Mouse (Mus musculus) neural tube, embryonic 15.5 days (tissue): ENCODE measurements around the gene Prdm13. TPM values are rescaled to one million over a fixed set of nuclear protein-coding genes. Genes with fewer than 3 reads are reported as not detected.

Experiments
- ATAC-seq: fragments of 200-750 bp; cut with Nextera tagmentation; 2 replicates; pipeline ENCODE4 v1.8.0; 2017; ENCODE audit warnings: mild to moderate bottlenecking, moderate TSS enrichment, moderate library complexity; ENCODE audit not compliant: low FRiP score
- H3K27ac ChIP-seq: fragments of 300-500 bp; sonication (generic); replicated peaks from 2 replicates; pipeline ENCODE4 v1.5.1; 2015; ENCODE audit warnings: mild to moderate bottlenecking, inconsistent platforms
- H3K27me3 ChIP-seq: fragments of 300-500 bp; sonication (generic); replicated peaks from 2 replicates; pipeline ENCODE4 v1.6.1; 2015; ENCODE audit warnings: inconsistent platforms
- H3K36me3 ChIP-seq: fragments of 300-500 bp; sonication (generic); 2 replicates; pipeline ENCODE4 v1.6.1; 2015; ENCODE audit warnings: inconsistent platforms
- H3K4me1 ChIP-seq: fragments of 300-500 bp; sonication (generic); 2 replicates; pipeline ENCODE4 v1.6.1; 2015; ENCODE audit warnings: inconsistent platforms
- H3K4me2 ChIP-seq: fragments of 300-500 bp; sonication (generic); 2 replicates; pipeline ENCODE4 v1.6.1; 2015; ENCODE audit warnings: inconsistent platforms, mild to moderate bottlenecking, moderate library complexity
- H3K4me3 ChIP-seq: fragments of 300-500 bp; sonication (generic); replicated peaks from 2 replicates; pipeline ENCODE4 v1.5.1; 2015; ENCODE audit warnings: mild to moderate bottlenecking, inconsistent platforms
- H3K9ac ChIP-seq: fragments of 300-500 bp; sonication (generic); replicated peaks from 2 replicates; pipeline ENCODE4 v1.6.1; 2015; ENCODE audit warnings: mild to moderate bottlenecking, inconsistent platforms
- H3K9me3 ChIP-seq: fragments of 300-500 bp; sonication (generic); replicated peaks from 2 replicates; pipeline ENCODE4 v1.6.1; 2016; ENCODE audit warnings: inconsistent platforms
- WGBS: fragments of 180-500 bp; shearing (Covaris S2); methylation state at CpG from one replicate; pipeline ENCODE4 v1.1.7; 2015; ENCODE audit warnings: mixed read lengths; 5-methylcytosine and 5-hydroxymethylcytosine counted together
- polyA plus RNA-seq: library from polyadenylated mRNA; unstranded; fragments of >200 nt; fragmentation: Nextera tagmentation; extraction: Ambion mirVana; gene quantifications from 2 replicates; pipeline ENCODE4 v1.2.1, GENCODE M21; 2015

The Prdm13 gene
- polyA plus RNA-seq, 1 experiment from 2014 or later, result 0.24 TPM

DNA sequence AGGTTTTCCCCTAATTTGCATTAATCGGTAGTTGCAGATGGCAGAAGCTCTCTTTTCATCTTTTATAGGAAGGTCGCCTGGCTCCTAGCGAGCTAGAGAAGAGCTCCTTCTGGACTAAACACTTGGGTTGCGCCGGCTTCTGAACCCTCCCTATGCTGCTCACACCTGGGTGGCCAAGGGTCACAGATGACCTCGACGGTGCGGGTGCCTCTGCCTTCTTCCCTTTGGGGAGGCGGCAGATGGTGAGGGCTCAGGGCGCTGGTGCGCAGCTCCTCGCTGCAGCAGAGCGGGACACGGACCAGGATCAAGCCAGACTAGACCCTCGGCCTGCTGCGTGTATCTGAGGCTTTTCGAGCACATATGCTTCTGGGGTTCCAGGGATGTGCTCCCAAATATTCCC, 11.7 kb downstream of the Prdm13 start:
- H3K4me3 ChIP-seq, result no peak overlapping the region
- H3K4me1 ChIP-seq, result peaks cover 15% of the 10 kb centered on the region
- ATAC-seq, result no peak
- WGBS, result 2% methylated on average over 17 of the region's 17 CpGs
- no peak overlapping the region for H3K27ac ChIP-seq
- no peak overlapping the region for H3K9ac ChIP-seq
- H3K9me3 ChIP-seq, result no peaks in the 10 kb centered on the region
- peaks cover 67% of the 10 kb centered on the region for H3K27me3 ChIP-seq
- H3K4me2 ChIP-seq, result no peak overlapping the region
- H3K36me3 ChIP-seq, result no peaks in the 10 kb centered on the region

DNA sequence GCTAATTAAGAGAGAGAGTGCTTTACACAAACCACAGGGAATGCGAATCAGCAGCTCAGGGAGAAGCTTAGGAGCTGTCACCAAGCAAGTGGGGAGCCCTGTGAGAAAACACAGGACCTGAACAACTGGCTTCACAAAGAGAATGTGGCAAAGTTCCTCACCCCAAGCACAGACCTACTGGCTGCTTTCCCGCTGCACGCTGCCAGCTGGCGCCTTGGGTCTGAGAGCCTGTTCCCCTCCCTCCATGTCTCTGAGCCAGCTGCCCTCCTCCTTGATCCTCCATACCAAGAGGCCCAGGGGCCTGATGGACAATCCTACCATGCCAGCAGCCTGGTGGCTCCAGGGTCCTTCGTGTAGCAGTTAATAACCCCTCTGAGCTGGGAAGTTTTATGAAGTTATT, 19.8 kb downstream of the Prdm13 start:
- WGBS, result 23% methylated on average over 5 of the region's 5 CpGs
- Histone ChIP-seq H3K4me3 (no peak overlapping the region), H3K27ac (no peak overlapping the region), H3K4me1 (0 out of 2 replicates have a peak, but pooled peaks cover 4% of the 10 kb centered on the region), H3K9me3 (no peaks in the 10 kb centered on the region), H3K9ac (no peak overlapping the region), H3K4me2 (no peak overlapping the region), H3K27me3 (peaks cover 7% of the 10 kb centered on the region; the same call in 1 of the 2 replicates), H3K36me3 (no peaks in the 10 kb centered on the region)
- peak; percentile 45 for ATAC-seq

DNA sequence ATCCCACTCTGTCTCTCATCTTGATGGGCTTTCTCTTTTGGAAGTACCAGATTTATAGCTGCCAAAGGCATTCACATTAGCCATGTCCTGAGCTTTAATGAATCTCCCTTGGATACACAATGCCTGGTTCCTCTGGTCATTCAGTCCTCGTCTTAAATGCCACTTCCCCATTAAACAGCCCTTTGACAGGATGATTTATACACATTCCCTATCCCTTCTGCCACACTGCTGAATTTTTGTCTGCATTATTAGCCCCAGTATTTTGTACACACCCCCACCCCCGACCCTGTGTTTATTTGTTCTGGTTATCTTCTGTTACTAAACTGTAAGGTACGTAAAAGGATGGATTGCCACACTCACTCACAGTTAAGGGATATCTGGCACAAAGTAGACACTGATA, 27.6 kb downstream of the Prdm13 start:
- Histone ChIP-seq H3K4me2 (no peak overlapping the region), H3K27ac (no peak overlapping the region), H3K27me3 (no peaks in the 10 kb centered on the region), H3K4me1 (no peaks in the 10 kb centered on the region), H3K9me3 (no peaks in the 10 kb centered on the region), H3K36me3 (no peaks in the 10 kb centered on the region), H3K9ac (no peak overlapping the region), H3K4me3 (no peak overlapping the region)
- WGBS, result 21% methylated on average over 3 of the region's 3 CpGs
- ATAC-seq, result no peak

DNA sequence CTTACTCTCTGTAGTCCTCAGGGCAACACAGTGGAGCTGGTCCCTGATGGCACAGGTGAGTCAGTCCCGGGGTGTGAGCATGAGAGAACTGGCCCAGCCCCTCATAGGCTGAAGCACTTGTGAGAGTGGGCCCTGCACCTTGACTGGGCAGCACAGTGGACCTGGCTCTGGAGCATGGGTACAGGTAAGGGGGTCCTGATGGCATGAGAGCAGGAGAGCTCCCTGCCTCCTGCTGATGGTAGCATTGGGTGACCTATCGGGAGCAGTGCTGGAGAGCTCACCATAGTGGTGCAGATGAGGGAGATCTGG, 56.5 kb downstream of the Prdm13 start:
- Histone ChIP-seq H3K9me3 (no peaks in the 10 kb centered on the region), H3K9ac (no peak overlapping the region), H3K4me3 (no peak overlapping the region), H3K4me1 (no peaks in the 10 kb centered on the region), H3K36me3 (no peaks in the 10 kb centered on the region), H3K4me2 (no peak overlapping the region), H3K27me3 (no peaks in the 10 kb centered on the region; the same call in 1 of the 2 replicates), H3K27ac (no peak overlapping the region)
- no peak; the same call in 1 of the 2 replicates for ATAC-seq
- 84% methylated on average over 2 of the region's 2 CpGs for WGBS

DNA sequence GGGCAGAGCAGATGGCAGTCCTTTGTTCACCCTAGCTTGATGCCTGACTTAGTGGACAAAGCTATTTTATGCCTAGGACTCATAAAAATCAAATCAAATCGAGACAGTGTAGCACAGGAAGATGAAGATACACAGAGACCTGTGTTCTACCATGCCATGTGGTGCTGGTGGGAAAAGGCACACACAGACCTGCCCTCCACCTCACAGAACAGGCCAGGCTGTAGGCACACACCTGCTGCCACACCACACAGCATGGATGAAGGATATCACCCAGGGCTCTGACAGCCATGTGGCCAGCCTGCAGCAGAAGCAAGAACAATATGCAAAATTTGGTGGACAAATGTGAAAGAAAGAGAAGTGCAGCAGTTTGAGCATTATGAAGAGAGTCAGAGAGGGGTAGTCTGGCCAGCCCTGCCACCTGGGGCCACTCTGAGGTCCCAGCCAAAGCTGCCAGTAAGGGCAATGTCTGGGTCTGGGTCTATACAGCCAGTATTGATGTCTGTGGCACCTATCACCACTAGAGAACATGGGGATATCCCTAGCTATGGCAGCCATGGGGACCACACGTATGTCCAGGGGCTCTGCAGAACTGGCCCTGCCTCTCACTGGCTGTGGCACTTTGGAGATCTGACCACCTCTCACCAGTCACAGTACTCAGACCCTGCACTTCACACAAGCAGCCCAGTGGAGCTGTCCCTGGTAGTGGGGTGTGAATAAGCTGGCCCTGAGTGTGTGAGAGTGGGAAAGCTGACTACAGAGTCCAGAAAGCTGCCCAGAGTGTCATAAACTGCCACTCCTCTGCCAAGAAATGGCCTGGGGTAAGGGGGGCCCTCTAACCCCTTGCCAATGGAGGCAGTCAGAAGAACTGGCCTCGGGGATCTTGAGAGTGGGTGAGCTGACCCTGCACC, 57.1 kb downstream of the Prdm13 start:
- Histone ChIP-seq H3K4me2 (no peak overlapping the region), H3K4me1 (no peaks in the 10 kb centered on the region), H3K4me3 (no peak overlapping the region), H3K27ac (no peak overlapping the region), H3K9me3 (no peaks in the 10 kb centered on the region), H3K9ac (no peak overlapping the region), H3K36me3 (no peaks in the 10 kb centered on the region), H3K27me3 (no peaks in the 10 kb centered on the region; the same call in 1 of the 2 replicates)
- 60% methylated on average over 3 of the region's 3 CpGs for WGBS
- no peak; the same call in 1 of the 2 replicates for ATAC-seq

Other genes starting within 250 kb of the Prdm13 start
- 65.6 and 67.1 TPM in 2 replicates for gene Ccnc, start 41.7 kb upstream of the Prdm13 start, polyA plus RNA-seq
- gene Usp45, start 81.2 kb upstream of the Prdm13 start, polyA plus RNA-seq, result 6.3 and 6.4 TPM in 2 replicates
- gene Tstd3, start 81.2 kb upstream of the Prdm13 start, polyA plus RNA-seq, result 23.8 and 24.5 TPM in 2 replicates
- 163 and 171 TPM in 2 replicates for gene Pnisr, start 161.6 kb upstream of the Prdm13 start, polyA plus RNA-seq
- gene Coq3, start 193.7 kb upstream of the Prdm13 start, polyA plus RNA-seq, result 14.7 and 15.8 TPM in 2 replicates
- gene Faxc, start 245.4 kb upstream of the Prdm13 start, polyA plus RNA-seq, result 12.2 and 14.1 TPM in 2 replicates